Mouse (Mus musculus): ENCODE measurements around the gene Aldh4a1.

The Aldh4a1 gene

DNA sequence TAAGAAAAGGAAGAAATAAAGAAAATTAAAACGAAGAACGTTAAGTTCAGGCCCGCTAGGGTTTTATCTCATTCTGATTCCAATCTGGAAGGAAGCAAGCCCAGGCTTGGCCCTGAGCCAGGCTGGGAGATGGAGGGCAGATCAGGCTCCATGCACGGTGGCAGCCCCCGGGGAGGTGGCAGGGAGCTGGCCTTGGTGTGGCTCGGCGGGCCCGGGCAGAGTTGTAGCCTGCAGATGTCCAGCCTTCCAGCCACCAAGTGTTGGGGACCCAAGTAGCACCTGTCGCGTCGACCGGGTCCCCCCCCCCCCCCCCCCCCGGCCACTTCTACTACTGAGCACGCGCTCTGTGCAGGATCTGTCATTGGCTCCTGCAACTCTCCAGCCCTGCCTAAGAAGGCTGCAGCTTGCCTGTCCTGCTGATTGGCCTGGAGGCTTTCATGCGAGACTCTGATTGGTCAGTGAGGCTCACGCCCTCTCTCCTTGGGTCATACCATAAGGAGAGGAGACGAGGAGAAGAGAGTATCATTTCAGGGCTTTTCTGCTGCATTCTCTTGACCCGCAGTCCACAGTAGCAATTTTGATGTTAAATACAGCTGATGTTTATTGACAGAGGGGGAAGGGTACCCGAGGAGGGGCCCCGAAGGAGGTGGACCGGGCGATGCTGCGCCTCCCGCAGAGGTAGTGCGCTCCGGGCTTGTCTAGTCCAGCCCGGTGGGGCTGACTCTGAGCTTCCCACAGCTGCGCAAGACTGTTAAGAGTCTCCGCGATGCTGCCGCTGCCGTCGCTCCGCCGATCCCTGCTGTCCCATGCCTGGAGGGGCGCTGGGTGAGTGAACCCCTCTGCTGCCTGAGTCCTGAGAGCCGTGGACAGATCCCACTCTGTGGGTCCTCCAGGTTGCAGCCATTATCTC, at the start of gene Aldh4a1:
Aldh4a1 (plus strand) TSS at position 494 of the 910 bp plus-strand sequence.
- DNase-seq: peak; percentile 80 to 91

DNA sequence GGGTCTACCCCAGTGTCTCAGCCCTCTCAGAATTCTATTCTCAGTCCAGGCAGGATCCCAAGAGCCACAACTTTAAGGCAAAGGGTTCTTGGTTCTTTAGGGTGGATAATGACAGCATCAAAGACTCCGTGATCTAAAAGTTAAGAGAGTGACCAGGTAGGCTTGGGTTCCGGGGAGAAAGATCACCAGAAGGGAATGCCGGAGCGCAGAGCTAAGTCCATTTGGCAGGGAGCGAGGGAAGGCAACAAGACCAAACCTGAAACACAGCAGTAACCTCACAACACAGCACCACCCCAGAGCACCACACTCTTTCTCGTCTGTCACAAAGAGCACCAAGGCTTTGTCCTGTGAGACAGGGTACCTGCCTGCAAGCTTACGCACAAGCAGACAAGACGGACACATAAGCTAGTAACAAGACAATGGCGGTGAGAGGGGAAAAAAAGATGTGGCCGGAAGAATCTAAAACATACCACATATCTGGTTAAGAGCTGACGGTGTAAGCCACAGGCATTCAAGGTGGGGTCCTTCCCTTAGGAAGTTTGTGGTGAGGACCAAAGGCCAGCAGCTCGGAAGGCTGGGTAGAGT, 49.6 kb upstream of the Aldh4a1 start:
- no peak for DNase-seq

DNA sequence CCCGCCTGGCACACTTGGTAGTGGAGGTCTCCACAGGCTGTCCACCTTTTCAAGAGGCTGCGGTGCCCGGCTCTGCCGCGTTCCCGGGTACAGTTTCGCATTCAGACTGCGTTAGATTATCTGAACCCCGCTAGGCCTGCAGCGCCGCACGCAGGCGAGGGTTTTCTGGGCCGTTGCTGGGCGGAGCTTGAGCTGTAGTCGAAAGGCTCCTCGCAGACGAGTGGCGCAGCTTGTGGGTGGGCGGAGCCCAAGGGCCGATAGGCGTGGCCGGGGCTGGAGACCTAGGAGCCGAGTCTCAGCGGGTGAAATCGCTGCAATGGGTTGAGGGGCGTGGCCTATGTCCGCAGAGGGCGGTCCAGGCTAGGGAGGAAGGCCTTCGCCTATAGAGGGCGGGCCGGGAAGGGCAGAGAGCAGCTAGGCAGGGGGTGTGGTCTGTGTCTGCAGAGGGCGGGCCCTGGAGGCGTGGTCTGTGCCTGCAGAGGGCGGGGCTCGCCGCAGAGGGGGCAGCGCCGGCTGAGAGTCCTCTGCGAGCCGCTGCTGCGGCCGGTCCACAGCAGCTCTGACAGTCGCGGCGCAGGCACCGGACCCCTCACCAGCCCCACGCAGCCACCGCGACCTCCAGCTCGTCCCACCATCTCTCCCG, 48.4 kb upstream of the Aldh4a1 start:
- DNase-seq: peak; percentile 98

DNA sequence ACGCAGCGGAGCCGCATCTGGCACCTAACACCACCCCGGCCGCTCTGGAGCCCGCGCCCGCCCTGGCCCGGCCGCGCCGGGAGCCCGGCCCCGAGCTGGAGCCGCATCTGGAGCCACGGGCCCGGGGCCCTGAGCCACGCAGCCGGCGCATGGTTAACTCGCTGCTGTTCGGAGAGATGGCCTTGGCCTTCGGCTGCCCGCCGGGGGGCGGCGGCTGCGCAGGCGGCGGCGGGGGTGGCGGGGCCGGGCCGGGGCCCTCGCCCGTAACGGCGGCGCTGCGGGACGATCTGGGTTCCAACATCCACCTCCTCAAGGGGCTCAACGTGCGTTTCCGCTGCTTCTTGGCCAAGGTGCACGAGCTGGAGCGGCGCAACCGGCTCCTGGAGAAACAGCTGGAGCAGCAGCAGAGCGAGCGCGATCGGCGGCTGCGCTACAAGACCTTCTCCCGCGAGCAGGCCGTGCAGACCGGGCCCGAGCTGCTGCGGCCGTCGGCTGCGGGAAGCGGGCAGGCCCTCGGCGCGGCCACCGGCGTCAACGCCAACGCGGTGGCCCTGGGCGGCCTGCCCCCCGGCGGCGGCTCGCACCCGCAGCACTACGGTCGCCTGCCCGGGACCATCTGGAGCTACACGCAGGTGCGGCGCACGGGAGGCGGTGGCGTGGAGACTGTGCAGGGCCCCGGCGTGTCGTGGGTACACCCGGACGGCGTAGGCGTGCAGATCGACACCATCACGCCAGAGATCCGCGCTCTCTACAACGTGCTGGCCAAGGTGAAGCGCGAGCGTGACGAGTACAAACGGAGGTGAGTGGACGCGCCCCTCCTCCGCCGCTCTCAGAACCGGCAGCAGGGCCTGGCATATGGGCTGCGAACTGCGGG, 47.6 kb upstream of the Aldh4a1 start:
- peak; percentile 45 for DNase-seq

DNA sequence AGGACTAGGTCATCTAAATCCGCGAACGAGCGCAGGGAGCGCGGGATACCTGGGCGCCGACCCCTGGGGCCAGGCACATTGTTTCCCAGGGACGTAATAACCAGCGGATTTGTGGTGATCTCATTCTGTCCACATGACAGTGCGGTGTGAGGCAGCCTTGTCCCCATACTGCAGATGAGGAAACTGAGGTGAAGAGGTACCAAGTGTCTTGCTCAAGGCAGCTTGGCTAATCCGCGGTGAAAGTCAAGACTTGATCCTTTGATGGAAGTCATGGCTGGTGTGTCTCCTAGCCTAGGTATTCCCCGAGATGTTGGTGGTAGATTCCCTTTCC, 47.0 kb upstream of the Aldh4a1 start:
- no peak for DNase-seq

DNA sequence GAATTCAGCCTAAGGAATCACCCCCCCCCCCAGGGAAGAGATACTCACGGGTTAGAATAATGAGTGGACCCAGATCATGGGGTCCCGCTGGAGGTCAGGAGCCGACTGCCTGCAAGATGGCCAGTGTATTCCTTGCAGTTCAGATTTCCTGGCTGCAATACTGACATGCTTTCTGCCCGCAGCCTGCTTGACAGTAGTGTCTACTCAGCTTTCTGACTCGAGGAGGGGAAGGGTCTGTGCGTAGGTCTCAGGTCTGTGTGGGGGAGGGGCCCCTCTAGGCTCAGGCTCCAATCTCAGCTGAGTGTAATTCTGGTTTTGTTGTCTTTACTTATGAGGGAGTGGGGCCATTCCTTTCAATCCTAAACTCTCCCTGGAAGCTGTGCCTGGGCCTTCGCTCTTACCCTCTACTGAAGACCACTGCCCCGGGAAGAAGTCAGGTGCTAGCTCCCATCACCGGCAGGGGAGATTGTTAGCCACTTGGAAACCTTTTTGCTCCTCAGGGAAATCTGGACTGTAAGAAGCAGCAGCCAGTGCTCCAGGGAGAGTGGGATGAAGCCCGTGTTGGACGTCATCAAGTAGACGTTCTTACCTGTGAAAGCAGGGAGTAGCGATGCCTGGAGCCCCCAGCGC, 46.3 kb upstream of the Aldh4a1 start:
- DNase-seq: no peak

DNA sequence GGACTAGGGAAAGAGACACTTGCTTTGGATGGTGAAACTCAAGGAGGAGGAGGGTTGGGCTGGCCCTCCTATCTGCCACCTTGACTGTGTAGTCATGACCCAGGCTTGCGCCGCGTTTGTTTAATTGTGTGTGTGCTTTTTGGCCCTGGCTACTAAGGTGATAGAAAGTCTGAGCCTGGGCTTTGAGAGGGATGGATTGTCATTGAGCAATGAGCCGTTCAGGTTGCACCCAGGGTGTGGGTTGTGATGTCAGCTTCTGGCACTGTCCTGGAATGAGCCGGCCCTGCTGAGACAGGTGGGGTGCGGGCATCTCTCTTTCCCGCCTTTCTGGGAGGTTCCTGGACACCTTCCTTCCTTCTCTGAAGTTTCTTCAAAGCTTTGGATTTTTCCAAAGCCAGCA, 45.7 kb upstream of the Aldh4a1 start:
- no peak for DNase-seq

DNA sequence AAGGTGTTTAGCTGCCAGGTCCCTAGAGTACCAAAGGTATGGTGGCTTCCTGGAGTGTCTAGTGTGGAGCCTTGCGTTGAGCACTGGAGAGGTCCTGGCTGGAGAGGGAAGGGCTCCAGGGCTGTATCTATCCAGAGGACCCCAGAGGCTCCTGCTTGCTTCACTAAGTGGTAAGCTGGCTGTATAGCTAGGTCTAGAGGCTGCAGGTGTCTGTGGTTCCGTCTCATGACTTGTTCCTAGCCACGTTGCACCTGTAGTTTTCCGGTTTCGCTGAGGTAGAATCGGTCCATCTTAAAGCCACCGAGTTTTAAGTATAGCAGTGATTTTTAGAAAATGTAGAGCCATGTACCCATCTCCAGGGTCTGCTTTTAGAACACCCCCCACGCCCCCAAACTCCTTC, 44.3 kb upstream of the Aldh4a1 start:
- no peak for DNase-seq

DNA sequence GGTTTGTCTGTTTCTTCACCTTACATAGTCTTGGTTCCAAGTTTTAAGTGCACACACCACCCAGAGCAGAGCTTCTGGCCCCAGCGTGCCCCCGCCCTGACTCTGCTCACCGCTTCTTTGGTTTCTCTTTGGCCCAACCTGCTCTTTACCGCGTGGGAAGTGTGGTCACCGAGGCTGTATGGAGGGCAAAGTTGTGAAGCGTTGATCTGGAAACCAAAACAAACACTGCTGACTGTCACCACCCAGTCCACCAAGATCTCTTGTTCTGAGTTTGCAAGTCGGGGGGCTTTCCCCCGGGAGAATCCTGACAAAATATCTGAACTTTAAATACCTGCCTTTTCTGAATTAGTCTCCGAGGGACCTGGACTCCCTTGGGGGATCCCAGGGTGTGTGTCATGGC, 43.7 kb upstream of the Aldh4a1 start:
- no peak for DNase-seq

DNA sequence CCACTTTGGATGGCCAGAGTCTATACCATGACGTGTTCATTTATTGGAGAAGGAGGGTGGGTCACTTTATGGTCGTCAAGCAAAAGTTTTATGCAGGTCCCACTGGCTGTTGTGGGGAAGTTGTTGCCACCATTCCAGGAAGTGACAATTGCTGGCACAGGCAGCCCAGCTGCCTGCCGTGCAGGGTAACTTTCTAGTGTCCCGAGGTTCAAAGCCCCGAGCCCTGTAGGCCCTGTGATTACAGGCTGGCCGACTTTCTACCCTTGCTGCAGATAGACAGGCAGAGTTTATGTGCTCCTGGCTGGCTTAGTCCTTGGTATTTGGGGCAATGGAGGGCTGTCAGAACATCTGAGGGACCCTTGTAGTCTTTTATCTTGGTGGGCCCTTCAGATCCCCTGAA, 43.2 kb upstream of the Aldh4a1 start:
- no peak for DNase-seq

DNA sequence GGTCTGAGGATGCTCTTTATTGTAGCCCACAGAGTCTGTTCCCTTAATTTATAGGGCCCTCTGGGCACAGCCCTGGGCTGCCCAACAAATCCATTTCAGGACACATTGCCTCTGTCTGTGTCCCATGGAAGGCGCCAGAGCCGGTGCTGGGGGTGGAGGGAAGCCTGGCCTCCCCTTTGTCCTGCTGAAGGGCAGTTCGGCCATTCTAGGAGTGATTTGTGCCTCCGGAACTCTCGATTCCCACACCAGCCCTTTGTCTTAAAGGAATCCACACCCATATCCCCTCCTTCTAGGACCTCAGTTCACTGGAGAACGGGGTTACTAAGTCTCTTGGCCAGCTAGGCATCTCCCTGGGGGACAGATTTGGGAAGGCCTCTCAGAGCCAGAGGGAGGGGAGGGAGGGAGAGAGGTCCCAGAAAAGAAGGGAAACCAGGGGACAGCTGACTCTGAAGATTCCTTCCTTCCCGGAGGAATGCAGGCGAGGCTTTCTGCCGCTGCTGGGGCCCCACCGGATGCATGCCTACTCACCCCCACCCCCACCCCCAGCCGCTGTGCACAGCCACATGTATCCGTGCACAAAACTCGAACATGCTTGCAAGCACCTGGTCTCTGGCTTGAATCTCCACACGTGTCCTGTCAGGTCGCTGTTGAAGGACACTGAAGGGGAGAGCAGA, 41.9 kb upstream of the Aldh4a1 start:
- DNase-seq: no peak

DNA sequence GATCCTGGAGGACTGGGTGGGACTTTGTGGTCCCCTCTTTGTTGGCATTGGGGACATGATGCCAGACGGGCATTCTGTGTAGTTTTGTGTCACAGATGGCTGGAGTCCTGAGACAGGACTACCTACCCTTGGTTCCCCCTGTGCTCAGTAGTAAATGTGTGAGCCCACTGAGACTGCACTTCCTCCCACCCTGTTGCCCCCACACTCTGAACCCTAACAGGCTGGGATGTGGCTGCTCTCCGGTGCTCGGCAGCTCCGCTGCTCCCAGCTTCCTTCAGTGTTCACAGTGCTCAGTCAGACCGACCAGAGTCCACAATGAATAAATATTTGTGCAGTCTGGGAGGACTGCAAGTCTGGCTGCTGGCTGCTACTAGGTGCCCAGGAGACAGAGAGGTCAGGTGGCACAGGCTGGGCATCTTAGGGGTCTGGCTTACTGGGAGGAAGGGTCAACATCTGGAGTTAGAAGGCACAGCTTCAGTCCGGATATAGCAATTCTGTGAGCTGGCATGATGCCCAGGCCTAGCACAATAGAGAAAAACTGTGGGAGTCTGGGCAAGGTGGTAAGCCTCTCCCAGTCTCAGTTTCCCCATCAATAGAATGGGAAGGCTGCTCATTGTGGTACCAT, 41.1 kb upstream of the Aldh4a1 start:
- DNase-seq: no peak

DNA sequence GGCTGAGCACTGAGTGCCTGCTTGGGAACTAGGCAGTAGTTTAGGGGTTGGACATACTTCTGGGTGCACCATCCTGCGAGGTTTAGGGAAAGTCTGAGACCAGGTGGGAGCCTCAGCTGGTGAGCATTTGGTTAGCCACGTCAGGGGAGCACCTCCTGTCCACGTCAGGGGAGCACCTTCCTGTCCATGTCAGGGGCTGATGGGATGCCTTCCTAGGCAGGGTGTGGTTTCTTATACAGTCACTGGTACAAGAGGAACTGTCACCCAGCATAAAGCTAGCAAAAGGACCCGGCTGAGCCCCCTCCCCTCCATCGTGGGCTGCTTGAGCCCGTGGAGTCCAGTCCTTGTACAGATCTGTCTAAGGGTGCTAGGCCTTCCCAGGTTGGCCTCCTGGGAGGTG, 40.3 kb upstream of the Aldh4a1 start:
- DNase-seq: no peak

DNA sequence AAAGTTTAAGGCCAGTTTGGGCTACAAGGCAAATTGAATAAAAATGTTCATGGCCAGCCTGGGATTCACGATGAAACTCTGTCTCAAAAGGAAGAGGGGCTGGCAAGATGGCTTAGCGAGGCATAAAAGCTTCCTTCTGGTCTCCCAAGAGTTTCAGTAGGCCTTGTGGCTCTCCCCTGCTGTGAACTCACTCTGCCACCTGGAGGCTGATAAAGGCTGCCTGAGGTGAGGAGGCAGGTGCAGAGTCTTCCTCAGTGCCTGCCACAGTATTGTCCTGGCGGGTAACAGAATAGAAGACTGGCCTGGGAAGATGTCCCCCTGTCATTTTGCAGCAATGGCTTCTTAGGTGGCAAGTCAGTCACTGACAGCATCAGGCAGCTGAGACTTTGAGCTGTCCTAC, 39.8 kb upstream of the Aldh4a1 start:
- DNase-seq: no peak

DNA sequence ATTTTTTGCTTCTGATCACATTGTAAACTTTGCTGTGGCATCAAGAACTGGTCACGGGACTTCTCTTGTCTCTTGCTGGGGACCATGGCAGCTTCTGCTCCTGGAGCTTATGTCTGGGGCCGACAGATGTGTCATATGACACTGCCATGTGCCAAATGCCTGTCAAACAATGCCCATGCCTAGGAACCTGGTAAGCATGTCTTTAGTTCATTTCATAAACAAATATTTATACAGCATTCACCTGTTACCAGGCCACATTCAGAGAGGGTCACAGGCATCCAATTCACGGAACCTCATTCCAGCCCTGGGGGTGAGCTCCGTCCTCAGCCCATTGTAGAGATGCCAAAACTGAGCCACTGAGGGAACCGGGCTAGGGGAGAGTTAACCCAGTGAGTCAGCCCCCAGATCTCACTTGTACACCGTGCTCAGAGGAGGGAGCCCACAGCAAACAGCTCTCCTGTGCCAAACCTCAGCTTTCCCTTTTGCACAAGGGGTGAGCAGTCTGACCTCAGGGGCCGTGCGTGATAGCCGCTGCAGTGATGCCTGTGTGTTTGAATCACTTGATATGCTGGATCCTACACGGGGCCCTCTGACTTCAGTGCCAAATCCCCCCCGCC, 38.9 kb upstream of the Aldh4a1 start:
- DNase-seq: no peak

DNA sequence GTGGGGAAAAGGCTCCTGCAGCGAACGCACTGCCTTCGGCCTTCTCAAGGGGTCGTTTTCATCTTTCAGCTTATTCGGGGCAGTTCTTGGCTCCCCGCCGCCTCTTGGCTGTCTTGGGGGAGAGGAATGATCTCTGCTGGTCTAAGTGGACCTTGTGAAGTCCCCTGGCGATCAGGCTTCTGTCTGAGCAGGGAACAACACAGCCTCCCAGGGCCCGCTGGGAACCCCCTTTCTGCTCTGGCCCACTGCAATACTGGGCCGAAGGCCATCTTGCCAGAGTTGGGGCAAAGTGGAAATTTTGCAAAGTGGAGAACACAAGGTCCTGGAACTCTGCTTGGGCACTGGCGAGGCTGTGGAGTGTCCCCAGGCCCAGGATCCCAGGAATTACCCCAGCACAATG, 38.0 kb upstream of the Aldh4a1 start:
- DNase-seq: no peak

DNA sequence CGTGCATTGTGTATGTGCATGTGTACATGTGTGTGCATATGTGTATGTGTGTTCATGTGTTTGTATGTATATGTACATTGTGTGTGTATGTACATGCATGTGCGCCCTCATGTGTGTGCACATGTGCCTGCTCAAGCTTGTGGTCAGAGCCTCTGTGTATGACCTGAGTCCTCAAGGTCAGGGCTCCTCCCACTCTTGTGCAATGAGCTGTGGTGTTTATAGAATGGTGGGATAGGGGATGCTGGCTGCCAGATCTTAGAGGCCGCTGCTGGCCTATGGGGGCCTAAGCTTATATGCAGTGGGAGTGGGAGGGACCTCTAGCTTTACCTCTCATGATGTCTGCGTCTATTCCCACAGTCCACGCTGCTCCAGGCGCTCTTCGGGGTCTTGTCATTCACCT, 37.0 kb upstream of the Aldh4a1 start:
- DNase-seq: no peak

DNA sequence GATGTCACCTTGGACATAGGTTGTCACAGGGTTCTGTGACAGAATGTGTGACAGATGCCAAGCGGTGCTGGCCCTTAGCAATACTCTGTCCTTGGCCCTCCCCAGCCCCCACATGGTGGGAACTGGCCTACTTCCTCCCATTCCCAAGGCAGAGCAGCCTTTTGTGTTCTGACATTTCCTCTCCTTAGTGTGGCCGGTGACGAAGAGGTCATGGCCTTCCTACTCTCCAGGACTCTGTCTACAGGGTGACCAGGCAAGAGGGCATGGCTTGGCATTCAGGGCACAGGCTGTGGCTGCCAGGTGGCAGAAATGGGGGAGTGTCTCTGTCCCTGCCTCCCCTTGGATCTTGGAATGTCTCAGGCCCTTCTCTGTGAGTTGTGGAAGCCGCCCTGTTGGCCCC, 35.3 kb upstream of the Aldh4a1 start:
- DNase-seq: no peak

DNA sequence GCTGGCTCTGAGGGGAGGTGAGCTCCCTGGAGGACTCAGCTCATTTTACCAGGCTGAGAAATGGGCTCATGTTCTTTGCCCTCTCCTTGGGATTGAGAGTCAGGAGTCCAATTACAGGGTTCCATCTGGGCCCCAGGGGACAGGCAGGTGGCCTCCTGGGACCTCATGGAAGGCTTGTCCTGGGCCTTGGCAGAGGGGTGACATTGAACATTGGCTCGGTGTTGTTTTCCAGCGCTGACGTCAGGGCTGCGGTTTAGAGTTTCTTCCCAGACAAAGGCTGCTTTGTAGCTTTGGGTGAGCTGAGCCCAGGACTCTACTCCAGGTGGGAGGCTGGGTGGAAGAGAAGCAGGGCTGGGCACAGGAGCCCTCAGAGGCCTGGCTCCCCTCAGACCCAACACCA, 34.9 kb upstream of the Aldh4a1 start:
- no peak for DNase-seq

DNA sequence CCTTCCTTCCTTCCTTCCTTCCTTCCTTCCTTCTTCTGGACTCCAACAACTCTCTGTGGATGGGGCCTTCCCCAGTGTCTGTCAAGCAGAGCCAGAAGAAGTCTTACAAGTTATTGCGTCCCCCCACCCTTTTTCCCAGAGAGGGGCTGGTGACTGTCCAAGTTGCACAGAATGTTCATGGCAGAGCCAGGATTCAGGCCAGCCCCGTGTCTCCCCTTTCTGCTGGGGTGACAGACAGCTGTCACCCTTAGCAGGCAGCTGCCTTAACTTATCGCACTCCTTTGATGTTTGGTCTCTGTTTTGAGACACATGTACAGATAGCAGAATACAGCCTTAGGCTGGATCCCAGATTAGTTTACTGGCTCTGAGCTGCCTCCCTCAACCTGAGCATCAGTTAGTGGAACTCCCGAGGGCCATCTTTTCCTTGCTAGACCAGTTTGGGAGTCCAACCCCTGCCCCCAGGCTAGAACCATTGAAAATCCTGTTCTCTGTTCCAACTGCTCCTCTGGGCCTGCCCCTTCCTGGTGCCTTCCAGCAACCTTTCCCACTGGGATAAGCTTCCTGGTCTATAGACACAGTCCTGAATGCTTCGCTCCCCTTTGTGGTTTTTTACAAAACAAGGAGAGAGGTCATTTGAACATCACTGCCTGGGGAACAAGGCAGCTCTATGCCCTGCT, 33.2 kb upstream of the Aldh4a1 start:
- no peak for DNase-seq

DNA sequence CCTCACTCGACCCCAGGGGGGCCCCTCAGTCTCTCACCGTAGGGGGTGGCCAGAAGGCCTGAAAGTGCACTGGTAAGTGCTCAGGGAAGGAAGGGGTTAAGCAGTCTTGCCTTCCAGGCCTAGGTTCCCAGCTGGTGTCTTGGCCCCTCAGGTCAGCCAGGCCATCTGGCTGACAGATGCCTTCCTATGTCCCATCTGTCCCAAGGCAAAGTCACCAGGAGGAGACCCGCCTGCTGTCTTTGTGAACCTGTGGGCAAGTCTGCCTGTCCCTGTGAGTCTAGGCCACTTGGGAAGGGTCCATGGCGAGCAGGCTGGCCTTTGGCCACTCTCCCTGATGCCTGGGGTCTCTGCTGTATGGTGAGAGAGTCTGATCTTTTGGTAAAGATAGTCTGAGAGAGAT, 32.2 kb upstream of the Aldh4a1 start:
- DNase-seq: no peak
